Mouse (Mus musculus) cortical plate, adult 2 months (tissue): ENCODE data around the gene Nfatc3.

Experiments used
- CTCF ChIP-seq: fragments of 200-500 bp; IDR thresholded peaks from 2 replicates; pipeline ENCODE4 v1.5.1; 2011; ENCODE audit warnings: mild to moderate bottlenecking, control low read depth, low read length; ENCODE audit not compliant: insufficient read depth; ENCODE audit errors: extremely low read depth
- POLR2A ChIP-seq: fragments of 200-500 bp; IDR thresholded peaks from 2 replicates; pipeline ENCODE4 v1.6.1; 2011; ENCODE audit warnings: mild to moderate bottlenecking, low read length, control low read depth; ENCODE audit not compliant: insufficient read depth; ENCODE audit errors: extremely low read depth

- TF ChIP-seq CTCF (no peak), POLR2A (no peak)
Observed at GRCm38 (mm10) chr8:106038721-106039120, 19.9 kb upstream of the Nfatc3 start.
